Mouse (Mus musculus) kidney, embryonic 16.5 days (tissue): Measurements from ENCODE around the gene Kdm6b. TPM values are rescaled to one million over a fixed set of nuclear protein-coding genes. Genes with fewer than 3 reads are reported as not detected.
A peak's percentile ranks its signal among the peaks of the same experiment; 100 is the strongest.

Source experiments
- ATAC-seq: fragments of 200-750 bp; cut with Nextera tagmentation; 2 replicates; pipeline ENCODE4 v1.8.0; 2017; ENCODE audit warnings: moderate TSS enrichment; ENCODE audit not compliant: low FRiP score, low TSS enrichment
- H3K27ac ChIP-seq: fragments of 300-500 bp; sonication (generic); 2 replicates; pipeline ENCODE4 v1.5.1; 2014; ENCODE audit warnings: low read length
- H3K27me3 ChIP-seq: fragments of 300-500 bp; sonication (generic); 2 replicates; pipeline ENCODE4 v1.6.1; 2014; ENCODE audit warnings: low read length, control low read depth, mixed read lengths; ENCODE audit not compliant: insufficient read depth
- H3K36me3 ChIP-seq: fragments of 300-500 bp; sonication (generic); 2 replicates; pipeline ENCODE4 v1.6.1; 2014; ENCODE audit warnings: low read length, control low read depth, mixed read lengths; ENCODE audit not compliant: insufficient read depth
- H3K4me1 ChIP-seq: fragments of 300-500 bp; sonication (generic); 2 replicates; pipeline ENCODE4 v1.6.1; 2014; ENCODE audit warnings: low read length, control low read depth, mixed read lengths; ENCODE audit not compliant: insufficient read depth
- H3K4me2 ChIP-seq: fragments of 300-500 bp; sonication (generic); replicated peaks from 2 replicates; pipeline ENCODE4 v1.6.1; 2014; ENCODE audit warnings: low read depth, low read length
- H3K4me3 ChIP-seq: fragments of 300-500 bp; sonication (generic); 2 replicates; pipeline ENCODE4 v1.5.1; 2014; ENCODE audit warnings: mild to moderate bottlenecking, low read length
- H3K9ac ChIP-seq: fragments of 300-500 bp; sonication (generic); replicated peaks from 2 replicates; pipeline ENCODE4 v1.6.1; 2014; ENCODE audit warnings: low read length
- H3K9me3 ChIP-seq: fragments of 300-500 bp; sonication (generic); 2 replicates; pipeline ENCODE4 v1.6.1; 2016; ENCODE audit warnings: low read length, control low read depth
- WGBS: fragments of 180-500 bp; shearing (Covaris S2); extraction: QIAGEN DNeasy Blood & Tissue Kit; methylation state at CpG from one replicate; pipeline ENCODE4 v1.1.7; 2014; 5-methylcytosine and 5-hydroxymethylcytosine counted together
- polyA plus RNA-seq: library from polyadenylated mRNA; unstranded; fragments of >200 nt; fragmentation: Nextera tagmentation; extraction: Ambion mirVana; gene quantifications from 2 replicates; pipeline ENCODE4 v1.2.1, GENCODE M21; 2015

The Kdm6b gene
- polyA plus RNA-seq, 1 experiment from 2014 or later, result 26.0 TPM

DNA sequence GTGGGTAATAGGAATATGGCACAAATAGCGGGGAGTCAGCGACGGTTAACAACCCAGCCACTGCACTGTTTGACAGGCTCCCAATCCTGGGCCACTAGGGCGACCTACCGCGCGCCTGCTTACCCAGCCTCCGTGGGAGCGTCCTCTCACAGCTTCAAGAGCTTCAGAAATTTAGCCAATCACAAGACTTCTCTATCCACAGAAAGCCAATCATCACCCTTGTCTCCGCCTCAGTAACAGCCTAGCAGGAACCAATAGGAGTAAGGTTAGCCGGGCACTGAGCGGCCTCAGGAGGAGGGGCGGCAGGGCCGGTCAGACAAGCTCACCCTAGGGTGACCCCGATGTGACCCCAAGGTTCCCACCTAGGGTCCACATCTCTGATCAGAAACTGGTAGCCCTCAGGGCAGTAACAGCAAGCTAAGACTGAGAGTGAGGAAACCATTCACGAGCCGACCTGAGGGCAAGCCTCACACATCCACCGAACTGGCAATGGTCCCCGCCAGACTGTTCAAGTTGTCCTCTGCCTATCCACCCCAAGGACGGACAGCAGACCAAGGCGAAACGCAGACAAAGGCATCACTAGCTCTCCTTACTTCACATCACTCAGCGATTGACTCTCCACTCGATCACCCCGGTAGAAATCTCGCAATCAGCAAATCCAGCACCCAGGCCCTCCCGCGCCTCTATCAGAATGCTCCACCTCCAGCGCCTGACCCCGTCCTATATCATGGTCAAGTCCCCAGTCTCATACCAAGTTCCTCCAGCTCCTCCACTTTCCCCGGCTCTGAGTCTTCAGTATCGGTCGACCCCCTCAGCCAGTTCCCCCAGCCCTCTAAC is 4.7 kb downstream of the Kdm6b start:
- peak overlapping the region; percentile 97 for H3K4me2 ChIP-seq
- peaks cover 30% of the 10 kb centered on the region for H3K4me1 ChIP-seq
- WGBS, result under 1% methylated on average over 33 of the region's 33 CpGs
- peak overlapping the region; percentile 68 for H3K4me3 ChIP-seq
- peak overlapping the region; percentile 92 for H3K9ac ChIP-seq
- no peaks in the 10 kb centered on the region for H3K9me3 ChIP-seq
- peak overlapping the region; percentile 99 for H3K27ac ChIP-seq
- H3K27me3 ChIP-seq, result no peaks in the 10 kb centered on the region
- peaks cover 38% of the 10 kb centered on the region for H3K36me3 ChIP-seq
- ATAC-seq, result peak; percentile 66

DNA sequence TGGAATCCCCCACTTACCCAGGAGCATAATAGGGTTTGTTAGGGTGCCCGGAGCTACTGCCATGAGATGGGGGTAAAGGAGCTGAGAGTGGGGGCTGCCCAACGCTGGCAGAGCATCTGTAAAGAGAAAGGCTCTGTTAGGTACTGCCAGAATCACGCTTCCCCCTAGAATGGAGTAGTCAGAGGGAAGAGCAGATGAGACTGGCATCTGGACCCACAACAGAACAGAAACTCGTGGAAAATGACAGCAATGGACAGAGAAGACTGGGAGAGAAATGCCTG is 5.8 kb downstream of the Kdm6b start:
- Histone ChIP-seq H3K36me3 (peaks cover 44% of the 10 kb centered on the region), H3K27me3 (no peaks in the 10 kb centered on the region), H3K4me2 (no peak overlapping the region), H3K4me1 (peaks cover 19% of the 10 kb centered on the region), H3K9ac (no peak overlapping the region), H3K27ac (no peak overlapping the region), H3K9me3 (no peaks in the 10 kb centered on the region), H3K4me3 (no peak overlapping the region; the same call in 1 of the 2 replicates)
- no peak for ATAC-seq
- WGBS, result 85% methylated on average over 4 of the region's 4 CpGs

DNA sequence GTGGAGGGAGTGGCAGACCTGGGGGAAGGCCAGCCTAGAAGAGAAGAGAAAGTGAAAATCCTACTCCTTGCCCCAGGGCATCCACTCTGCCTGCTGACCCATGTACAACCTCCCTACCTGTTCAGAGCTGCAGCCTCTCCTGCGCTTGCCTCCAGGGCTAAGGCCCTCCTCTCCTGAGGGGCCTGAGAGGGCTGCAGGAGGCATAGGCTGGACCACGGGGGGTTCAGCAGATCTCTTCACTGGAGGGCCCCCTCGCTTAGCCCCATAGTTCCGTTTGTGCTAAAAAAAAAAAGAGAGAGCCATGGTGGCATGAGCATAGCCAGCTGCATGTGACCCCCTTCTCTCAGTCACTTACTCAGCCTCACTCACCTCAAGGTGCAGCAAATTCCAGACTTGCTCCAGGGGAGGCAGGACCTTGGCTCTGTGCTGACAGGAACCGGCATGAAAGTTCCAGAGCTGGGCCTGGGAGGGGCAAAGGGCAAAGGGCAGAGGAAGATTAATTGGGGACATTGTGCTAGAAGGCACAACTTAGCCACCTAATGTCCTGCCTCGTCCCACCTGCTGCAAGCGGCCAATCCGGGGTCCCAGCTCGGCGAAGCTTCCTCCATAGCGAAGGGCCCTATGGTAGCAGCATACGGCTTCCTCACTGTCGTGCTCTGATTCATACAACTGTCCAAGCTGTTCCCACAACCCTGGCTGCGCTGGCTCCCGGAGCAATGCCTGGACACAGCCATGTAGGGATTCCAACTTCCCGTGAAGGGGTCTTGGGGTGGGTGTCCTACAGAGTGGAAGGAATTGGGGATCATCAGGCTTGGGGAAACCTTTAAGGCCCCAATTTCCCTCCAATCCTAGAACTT is 6.4 kb downstream of the Kdm6b start:
- no peaks in the 10 kb centered on the region for H3K27me3 ChIP-seq
- no peak overlapping the region for H3K27ac ChIP-seq
- no peak for ATAC-seq
- no peak overlapping the region for H3K4me2 ChIP-seq
- no peak overlapping the region for H3K4me3 ChIP-seq
- no peaks in the 10 kb centered on the region for H3K9me3 ChIP-seq
- 87% methylated on average over 16 of the region's 16 CpGs for WGBS
- peaks cover 13% of the 10 kb centered on the region for H3K4me1 ChIP-seq
- H3K9ac ChIP-seq, result no peak overlapping the region
- peaks cover 47% of the 10 kb centered on the region for H3K36me3 ChIP-seq

DNA sequence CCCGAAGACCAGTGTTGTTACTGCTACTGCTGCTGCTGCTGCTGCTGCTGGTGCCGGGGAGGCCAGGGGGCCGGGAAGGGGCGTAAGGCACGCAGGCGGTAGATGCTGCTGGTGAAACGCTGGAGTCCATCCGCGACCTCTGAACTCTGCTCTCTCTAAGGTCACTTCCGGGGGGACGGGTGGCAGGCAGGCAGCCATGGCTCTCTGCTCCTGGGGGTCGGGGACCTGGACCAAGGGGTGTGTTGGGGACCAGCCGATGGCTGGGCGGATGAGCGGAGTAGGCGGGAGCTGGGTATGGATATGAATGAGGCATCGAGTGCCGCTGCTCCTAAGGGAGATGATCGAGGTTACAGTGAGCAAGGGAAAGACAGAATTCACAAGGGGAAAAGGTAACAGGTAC is 7.2 kb downstream of the Kdm6b start:
- WGBS, result 86% methylated on average over 19 of the region's 19 CpGs
- no peak overlapping the region for H3K4me3 ChIP-seq
- H3K36me3 ChIP-seq, result peaks cover 55% of the 10 kb centered on the region
- peaks cover 8% of the 10 kb centered on the region for H3K4me1 ChIP-seq
- no peaks in the 10 kb centered on the region for H3K27me3 ChIP-seq
- no peak overlapping the region for H3K4me2 ChIP-seq
- no peak for ATAC-seq
- H3K9me3 ChIP-seq, result no peaks in the 10 kb centered on the region
- H3K27ac ChIP-seq, result no peak overlapping the region
- H3K9ac ChIP-seq, result no peak overlapping the region

DNA sequence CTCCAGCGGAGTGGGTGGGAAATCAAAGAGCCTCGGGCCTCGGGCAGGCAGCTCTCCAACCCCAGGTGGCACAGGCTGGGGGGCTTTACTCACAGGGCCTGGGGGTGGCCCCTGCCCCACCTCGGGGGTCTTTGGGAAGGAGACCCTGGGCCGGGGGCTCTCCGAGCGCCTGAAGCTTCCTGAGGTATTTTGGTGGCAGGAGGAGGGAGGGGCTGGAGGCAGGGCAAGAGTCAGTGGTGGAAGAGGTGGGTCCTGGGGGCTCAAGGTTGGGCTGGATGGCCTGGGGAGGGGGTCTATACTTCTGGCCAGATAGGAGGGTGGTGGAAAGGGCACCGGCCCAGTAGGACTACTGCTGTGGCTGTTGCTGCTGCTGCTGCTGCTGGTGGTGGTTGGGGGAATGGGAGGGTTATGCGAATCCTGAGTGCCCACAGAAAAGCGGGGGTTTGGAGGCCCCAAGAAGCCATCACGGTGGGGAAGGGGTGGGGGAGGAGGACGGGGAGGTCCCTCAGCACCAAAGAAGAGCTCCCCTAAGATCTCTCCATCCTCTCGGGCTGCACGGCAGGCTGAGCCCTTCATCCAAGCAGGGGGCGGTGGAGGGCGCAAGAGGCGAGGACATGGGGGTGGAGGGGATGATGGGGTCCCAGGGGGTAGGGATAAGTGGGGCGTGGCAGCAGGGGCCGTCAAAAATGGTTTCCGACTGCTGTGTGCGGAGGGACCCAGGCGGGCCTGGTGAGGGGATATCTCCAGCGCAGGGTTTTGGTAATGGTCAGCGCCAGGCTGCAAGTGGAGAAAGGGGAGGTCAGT is 7.9 kb downstream of the Kdm6b start:
- H3K9ac ChIP-seq, result no peak overlapping the region
- WGBS, result 88% methylated on average over 24 of the region's 24 CpGs
- H3K4me2 ChIP-seq, result no peak overlapping the region
- no peak overlapping the region for H3K27ac ChIP-seq
- H3K4me1 ChIP-seq, result peaks cover 8% of the 10 kb centered on the region
- H3K27me3 ChIP-seq, result no peaks in the 10 kb centered on the region
- H3K9me3 ChIP-seq, result no peaks in the 10 kb centered on the region
- H3K4me3 ChIP-seq, result no peak overlapping the region
- ATAC-seq, result no peak
- peaks cover 60% of the 10 kb centered on the region for H3K36me3 ChIP-seq

DNA sequence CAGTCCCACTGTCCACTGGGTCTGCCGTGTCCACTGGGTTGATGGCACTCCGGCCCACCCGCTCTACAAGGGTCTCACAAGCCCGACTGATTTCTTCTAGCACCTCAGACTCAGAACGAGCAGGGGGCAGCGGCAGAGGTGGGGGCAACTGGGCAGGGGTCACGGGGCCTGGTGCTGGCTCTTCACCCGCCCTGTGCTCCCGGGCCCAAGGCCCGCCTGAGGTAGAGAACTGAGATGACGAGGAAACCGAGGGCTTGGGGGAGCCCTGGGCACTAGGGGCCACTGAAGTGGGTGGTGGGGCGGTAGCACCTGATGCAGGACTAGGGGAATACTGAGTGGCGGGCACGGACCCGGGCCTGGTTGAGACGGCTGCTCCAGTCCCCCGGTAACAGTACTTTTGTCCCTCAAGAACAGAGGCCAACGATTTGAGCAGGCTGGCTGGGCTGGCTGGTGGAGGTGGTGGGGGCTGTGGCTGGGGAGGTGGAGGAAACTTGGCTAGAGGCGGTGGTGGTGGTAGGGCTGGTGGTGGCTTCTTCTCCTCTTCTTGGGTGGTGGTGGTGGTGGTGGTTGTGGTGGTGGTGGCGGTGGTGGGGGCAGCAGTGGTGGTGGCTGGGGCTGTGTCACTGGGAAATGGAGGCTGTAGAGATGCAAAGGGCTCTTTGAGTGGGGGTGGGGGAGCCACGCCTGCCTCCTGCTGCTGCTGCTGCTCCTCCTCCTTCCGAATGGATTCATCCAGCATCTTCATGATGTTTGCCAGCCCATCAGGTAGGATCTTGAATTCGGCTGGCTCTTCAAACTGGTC is 8.7 kb downstream of the Kdm6b start:
- H3K4me3 ChIP-seq, result no peak overlapping the region
- H3K4me2 ChIP-seq, result no peak overlapping the region
- 87% methylated on average over 24 of the region's 24 CpGs for WGBS
- H3K9me3 ChIP-seq, result no peaks in the 10 kb centered on the region
- ATAC-seq, result no peak
- peaks cover 14% of the 10 kb centered on the region for H3K4me1 ChIP-seq
- H3K9ac ChIP-seq, result no peak overlapping the region
- no peak overlapping the region for H3K27ac ChIP-seq
- no peaks in the 10 kb centered on the region for H3K27me3 ChIP-seq
- H3K36me3 ChIP-seq, result peaks cover 68% of the 10 kb centered on the region

DNA sequence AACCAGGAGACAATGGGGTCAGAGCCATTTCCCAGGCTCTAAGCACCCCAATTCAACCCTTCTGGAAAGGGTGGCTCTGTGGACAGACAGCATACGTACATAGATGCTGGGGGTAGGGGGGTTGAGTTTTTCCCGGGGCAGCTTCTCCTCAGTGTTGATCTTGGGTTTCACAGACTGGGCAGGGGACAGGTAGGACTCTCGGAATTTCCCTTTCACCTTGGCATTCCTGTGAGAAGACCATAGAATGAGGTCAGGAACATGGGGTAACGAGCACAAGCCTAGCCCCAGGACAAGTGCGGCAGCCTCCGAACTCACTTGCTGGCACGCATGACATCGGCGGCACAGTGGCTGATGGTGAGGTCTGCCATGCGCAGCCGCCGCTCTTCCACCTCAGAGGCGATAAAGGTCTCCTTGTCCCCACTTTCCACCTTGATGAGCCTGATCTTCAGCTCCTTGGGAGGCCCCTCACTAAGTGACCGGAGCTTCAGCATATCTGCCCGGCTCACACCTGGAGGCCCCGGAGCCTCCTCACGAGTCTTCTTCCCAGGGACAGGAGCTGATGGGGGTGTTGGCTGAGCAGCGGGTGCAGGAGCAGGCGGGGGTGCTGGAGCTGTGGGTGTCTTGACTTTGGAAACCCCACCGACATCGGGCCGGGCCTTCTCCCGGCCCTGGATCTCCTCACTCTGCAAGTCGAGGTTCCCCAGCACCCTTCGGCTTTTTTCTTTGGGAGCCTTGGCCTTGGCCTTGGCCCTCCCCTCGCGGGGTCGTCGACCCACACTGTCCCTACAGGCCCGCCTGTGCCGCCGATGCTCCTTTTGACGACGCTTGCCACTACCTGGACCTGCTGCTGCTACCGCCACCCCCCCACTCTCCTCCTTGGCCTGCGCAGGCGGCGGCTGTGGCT is 9.5 kb downstream of the Kdm6b start:
- no peak for ATAC-seq
- Histone ChIP-seq H3K9ac (no peak overlapping the region), H3K4me2 (no peak overlapping the region), H3K27ac (no peak overlapping the region), H3K36me3 (peaks cover 72% of the 10 kb centered on the region), H3K4me3 (no peak overlapping the region), H3K9me3 (no peaks in the 10 kb centered on the region), H3K27me3 (no peaks in the 10 kb centered on the region), H3K4me1 (peaks cover 20% of the 10 kb centered on the region)
- WGBS, result 91% methylated on average over 38 of the region's 38 CpGs

DNA sequence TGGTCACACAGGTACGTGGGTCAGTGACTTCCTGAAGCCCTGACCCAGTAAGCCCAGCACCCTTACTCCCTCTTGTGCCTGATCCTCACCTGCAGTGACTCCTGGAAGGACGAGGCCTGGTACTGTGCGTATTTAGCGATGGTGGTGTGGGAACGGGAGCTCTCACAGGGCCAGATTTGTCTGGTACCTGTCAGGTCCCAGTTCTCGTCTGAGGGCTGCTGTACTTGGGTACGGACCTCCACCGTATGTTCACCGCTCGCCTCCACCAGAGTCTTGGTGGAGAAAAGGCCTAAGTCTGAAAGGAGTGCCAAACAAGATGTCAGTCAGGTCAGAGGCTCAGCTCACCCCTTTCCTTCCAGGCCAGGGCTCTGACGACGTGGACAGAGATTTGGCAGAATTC is 11.5 kb downstream of the Kdm6b start:
- ATAC-seq, result no peak
- WGBS, result 85% methylated on average over 12 of the region's 12 CpGs

More for the DNA sequence above, 11.5 kb downstream of the Kdm6b start:
- Histone ChIP-seq H3K27ac (no peak overlapping the region), H3K4me2 (no peak overlapping the region), H3K4me1 (peaks cover 31% of the 10 kb centered on the region), H3K36me3 (peaks cover 66% of the 10 kb centered on the region), H3K4me3 (no peak overlapping the region), H3K27me3 (no peaks in the 10 kb centered on the region), H3K9me3 (no peaks in the 10 kb centered on the region), H3K9ac (no peak overlapping the region)
